Mouse (Mus musculus) CH12F3 (cell line): Measurements from ENCODE around the gene Cdh15.

Experiments
- in situ Hi-C: fragments of 300-500 bp; cut with MboI; formaldehyde crosslinking; loops from 2 replicates; pipeline ENCODE4 v1.14.3; 2020; ENCODE audit warnings: low sequenced_read_pairs

Gene Cdh15

DNA sequence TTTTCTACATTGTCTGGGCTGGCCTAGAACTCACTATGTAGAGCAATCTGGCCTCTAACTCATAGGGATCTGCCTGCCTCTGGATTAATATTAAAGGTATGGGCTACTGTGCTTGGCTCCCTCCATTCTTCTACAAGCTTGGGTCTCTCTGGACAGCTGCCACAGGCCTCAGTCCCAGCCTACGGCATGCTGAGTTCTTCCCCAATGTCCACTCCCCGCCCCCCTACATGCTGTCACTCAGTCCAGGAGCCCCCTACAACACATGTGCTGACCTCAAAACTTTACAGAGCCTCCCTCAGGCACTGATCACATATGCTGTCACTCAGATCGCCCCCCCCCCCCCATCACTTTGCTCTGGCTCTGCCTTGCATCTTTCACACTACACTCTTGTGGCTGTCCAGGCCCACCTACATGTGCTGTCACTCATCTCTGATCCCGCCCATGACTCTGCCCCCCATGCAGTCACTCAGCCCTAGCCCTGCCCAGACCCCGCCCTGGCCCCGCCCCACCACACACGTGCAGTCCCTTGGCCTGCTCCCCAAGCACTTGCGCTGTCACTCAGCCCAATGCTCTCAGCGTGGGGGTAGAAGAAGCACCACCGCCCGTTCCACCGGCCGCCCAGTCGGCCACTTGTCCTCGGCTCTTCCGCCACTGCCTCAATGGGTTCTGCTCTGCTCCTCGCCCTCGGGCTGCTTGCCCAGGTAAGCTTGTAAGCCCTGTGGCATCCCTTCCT lies at the start of gene Cdh15:
Gene Cdh15 (plus strand): TSS at position 138 of the 733 bp plus-strand sequence.
- in situ Hi-C loops = no loop called here

DNA sequence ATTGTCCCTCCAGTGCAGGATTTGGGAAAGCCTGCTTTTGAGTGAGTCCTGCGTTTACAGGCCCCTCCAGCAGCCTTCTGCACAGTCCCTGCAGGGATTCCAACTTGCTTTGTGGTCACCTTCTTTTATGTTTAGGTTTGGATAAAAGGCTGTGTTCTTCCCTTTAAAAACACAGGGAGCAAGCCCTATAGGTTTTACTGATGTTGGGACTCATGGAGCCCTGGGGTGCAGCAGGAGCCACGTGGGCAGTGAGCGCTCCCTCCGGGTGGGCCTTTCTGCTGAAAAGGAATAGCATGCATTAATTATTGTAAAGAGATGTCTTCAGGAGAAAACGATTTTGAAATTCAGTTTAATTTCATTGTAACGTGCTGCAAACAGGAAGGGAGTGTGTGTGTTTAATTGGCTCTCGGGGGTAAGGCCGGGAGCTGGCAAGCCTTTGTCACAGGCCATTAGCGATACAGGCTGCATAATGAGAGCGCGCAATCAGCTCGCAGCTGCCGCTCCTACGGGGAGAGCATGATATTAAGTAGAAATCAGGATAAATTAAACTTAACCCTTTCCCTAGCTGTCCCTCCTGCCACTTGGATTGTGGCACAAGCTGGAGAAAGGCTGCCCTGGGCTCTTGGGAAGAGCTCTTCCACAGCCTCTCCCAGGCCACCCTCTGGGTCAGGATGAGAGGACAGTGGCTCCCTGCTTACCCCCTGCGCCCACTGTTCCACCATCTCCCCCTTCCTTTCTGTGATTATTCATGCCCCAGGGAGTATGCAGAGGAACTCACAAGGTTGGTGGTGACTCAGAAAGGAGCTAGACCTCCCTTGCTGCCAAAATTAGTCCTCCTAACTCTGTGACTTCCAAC lies 43.6 kb upstream of the Cdh15 start:
- in situ Hi-C loops = no loop called here

DNA sequence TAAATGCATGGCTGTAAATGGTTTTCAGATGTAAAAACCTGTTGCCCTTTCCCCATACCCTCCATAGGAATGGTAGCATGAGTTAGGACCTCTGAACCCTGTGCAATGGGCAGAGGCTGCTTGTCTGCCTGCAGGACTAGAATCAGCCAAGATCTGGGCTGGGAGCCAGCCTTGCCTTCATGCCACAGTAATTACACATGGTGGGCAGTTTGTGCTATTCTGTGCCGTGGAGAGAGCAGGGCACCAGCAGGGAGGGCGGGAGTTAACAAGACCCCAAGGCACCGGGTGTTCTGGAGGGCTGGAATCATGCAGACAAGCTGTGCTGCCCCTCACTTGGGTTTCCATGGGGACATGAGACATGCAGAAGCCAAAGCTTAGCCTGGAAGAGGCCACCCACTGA lies 42.4 kb upstream of the Cdh15 start:
- in situ Hi-C loops = no loop called here

- in situ Hi-C loops = no loop called here
Measured at GRCm38 (mm10) chr8:122806956-122807538, 40.7 kb upstream of the Cdh15 start.

- in situ Hi-C loops = no loop called here
Measured at GRCm38 (mm10) chr8:122807907-122808306, 39.9 kb upstream of the Cdh15 start.

DNA sequence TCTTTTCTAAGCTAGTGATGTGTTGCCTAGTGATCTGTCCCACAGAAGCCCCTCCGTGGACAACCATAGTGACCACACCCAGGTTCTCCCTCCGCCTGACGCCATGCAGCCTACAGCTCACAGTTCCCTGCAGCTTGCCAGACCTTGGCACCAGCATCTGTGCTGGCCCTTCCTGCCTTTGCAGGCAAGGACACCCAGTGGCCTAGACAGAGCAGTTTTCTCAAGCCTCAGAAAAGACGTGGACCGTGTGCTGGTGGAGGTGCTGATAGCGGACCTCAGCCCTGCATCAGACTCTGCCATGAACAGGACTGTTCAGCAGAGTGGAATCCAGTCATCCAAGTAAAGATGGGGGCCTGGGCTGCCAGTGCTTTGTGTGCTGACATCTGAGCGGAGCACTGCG lies 37.4 kb upstream of the Cdh15 start:
- in situ Hi-C loops = no loop called here

DNA sequence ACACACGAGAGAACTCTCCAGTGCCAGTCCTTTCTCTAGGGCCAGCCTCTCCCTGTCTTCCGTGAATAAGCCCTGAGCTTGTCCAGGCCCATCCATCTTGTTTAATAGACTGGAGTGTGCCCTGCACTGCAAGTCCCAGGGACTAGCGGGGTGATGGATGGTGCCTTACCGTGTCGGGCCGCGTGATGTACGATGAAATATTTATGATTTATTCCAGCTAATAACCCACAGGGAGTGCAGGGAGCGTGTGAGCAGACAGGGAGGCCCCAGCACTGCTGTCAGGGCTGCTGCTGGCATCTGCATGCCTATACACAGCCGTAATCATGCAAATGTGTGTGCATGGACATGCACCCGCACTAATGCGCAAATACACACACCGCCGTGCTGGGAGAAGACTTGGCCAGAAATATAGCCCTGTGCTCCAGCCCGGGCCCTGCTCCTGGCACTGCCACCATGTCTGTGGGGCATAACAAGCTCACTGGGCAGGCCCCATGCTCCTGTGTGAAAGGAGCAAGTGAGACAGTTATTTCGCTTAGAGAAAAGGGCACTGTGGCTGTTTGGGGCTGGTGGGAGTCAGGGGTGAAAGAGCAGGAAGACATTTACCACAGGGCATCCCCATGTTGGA lies 35.8 kb upstream of the Cdh15 start:
- in situ Hi-C loops = no loop called here

DNA sequence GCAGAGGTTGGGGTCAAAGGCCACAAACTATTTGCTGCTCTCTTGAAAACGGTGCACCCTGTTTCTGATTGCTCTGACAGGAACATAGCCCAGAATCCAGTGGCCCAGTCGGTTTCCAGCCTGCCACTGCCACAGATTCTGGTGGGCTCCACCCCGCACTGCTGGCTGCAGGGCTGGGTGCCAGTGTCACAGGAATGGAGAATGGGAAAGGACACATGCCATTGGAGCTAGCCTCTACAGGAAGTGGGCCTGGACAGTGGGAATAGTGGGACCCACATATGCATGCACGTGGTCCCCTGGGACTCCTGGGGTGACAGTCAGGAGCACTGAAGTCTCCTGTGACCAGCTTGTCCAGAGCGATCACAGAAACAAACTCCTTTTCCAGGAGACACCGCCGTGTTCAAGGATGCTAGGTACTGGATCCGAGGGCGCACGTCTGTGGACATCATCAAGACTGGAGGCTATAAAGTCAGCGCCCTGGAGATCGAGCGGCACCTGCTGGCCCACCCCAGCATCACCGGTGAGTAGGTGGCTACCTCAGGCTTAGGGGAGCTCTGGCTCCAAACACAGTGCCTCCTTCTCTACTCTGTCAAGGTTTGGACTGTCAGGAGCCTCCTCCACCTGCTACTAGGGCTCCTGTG lies 35.0 kb upstream of the Cdh15 start:
- in situ Hi-C loops = no loop called here

- in situ Hi-C loops = loop anchor here (5.0 kb wide), 1 partner anchor 192 kb away; the partner anchor contains the start of gene Pabpn1l
Measured at GRCm38 (mm10) chr8:122814608-122815007, 33.2 kb upstream of the Cdh15 start.

DNA sequence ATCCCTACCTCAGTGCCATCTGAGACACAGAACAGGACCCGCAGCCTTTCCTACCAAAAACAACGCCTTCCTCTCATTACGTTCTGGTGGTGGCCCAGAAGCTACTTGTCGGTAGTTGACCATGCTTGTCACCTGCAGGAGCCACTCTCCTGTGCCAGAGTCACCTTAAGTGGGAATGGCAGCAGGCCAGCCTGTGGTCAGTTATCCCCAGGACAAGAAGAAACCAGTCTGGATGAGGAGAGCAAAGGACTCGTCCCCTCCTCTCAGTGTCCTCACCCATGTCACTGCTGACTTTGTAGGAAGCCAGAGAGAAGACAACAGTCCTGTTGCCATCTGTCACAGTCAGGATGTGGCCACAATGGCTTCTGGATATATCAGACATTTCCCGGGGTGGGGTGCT lies 30.8 kb upstream of the Cdh15 start:
- in situ Hi-C loops = loop anchor here (5.0 kb wide), 1 partner anchor 195 kb away; the partner anchor contains the start of gene Pabpn1l

DNA sequence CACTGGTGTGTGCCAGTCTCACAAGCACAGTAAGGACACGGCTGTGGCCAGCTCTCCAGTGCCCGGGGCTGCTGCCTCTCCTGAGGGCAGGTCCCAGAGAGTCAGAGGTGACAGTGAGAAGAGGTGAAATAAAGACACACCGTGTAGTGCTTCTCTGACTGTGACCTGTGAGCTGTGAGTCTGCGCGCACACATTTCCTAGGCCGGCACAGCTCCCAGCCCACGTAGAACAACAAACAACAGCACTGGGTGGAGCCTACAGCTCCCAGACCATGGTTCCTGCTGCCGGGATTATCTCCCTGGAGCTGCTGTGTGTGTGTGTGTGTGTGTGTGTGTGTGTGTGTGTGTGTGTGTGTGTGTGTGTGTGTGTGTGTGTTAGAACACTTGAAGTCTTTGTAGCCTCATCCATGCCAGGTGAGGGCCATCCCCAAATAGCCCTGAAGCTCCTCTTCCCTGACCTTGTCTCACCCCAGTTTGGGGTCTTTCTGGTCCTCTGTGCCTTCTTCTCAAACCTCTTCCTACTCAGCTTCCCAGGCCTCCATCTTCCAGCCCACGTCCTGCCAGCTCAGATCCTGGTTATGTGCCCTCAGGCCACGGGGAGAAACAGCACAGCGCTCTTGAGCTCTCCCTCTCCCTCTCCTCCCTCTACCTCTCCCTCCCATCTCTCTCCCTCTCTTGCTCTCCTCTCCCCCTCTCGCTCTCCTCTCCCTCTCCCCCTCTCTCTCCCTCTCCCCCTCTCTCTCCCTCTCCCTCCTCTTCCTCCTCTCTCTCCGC lies 29.9 kb upstream of the Cdh15 start:
- in situ Hi-C loops = loop anchor here (5.0 kb wide), 1 partner anchor 196 kb away; the partner anchor contains the start of gene Pabpn1l

GRCm38 (mm10) chr8:122819776-122820175 lies 28.0 kb upstream of the Cdh15 start:
- in situ Hi-C loops = loop anchor here (5.0 kb wide), 1 partner anchor 197 kb away; the partner anchor contains the start of gene Pabpn1l

- in situ Hi-C loops = no loop called here
Measured at GRCm38 (mm10) chr8:122824571-122824970, 23.2 kb upstream of the Cdh15 start.

DNA sequence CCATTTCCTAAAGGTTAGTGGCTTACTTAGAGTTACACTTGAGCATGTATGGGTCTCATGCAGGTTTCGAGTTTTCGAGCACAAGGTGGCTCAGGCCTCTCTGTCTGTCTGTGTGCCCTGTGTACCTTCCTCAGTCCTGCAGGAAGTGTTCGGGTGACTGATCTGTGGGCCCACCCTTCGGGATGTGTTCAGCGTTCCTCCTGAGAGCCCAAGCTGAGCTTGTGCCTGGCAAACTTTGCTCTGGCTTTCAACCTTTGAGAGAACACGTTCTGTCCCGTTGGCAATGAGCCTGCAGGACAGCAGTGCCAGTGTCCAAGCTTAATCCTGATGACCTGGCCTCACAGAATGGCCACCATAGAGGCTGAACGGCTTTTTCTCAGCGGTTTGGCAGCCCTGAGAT lies 22.8 kb upstream of the Cdh15 start:
- in situ Hi-C loops = no loop called here

DNA sequence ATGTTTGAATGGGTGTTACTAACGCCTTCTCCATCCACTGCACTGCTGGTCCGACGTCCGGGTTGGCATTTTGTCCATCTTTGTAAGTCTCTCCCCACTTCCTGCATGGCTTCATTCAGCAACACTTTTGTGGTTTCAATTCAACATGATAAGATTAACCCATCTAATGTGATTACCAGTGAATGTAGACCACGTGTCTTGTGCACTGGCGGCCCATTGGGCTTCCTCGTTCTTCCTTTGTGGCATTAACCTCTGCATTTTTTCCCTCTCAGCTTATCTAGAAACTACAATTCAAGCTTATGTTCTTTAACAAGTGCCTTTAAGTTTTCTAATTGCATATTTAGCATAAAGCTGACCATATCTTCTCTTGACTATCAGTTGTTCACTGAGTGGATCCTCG lies 22.4 kb upstream of the Cdh15 start:
- in situ Hi-C loops = no loop called here

GRCm38 (mm10) chr8:122829396-122829795 lies 18.4 kb upstream of the Cdh15 start:
- in situ Hi-C loops = no loop called here

GRCm38 (mm10) chr8:122830349-122831061 lies 17.3 kb upstream of the Cdh15 start:
- in situ Hi-C loops = no loop called here

GRCm38 (mm10) chr8:122834416-122834815 lies 13.3 kb upstream of the Cdh15 start:
- in situ Hi-C loops = no loop called here

DNA sequence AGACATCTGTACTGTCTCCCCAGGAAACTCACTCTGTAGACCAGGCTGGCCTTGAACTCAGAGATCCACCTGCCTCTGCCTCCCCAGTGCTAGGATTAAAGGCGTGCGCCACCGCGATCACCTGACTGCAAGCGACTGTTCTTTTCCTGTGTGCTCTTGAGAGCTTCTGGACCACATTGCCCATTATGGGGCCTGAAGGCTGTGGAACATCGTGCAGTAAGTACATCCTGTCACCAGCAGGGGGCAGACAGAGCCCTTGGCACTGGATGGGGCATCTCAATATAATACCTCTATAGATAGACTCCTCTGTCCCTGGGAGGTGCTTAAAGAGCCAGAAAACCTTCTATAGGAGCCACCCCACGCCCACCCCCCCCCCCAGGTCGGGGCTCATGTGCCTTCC lies 12.8 kb upstream of the Cdh15 start:
- in situ Hi-C loops = no loop called here
